8 mouse cellular contexts compared by ENCODE assay signal in genomic region chr3:97158611-97159508, GRCm38 (mm10). TPM values are rescaled to one million over a fixed set of nuclear protein-coding genes. Genes with fewer than 3 reads are reported as not detected.
A peak's percentile ranks its signal among the peaks of the same experiment; 100 is the strongest.
DNase-seq lines count a peak whose midpoint lies in the region; ATAC-seq lines count a peak whose summit lies in the region.

Acp6 (plus strand) TSS chr3:97158777.

- peak; percentile 86 for DNase-seq in adipocyte (ENCODE audit: low spot score)
- DNase-seq in embryo, embryonic 10 days (ENCODE audit: low spot score), result peak; percentile 96
- peak; percentile 90 for DNase-seq in gastrocnemius, postnatal 14 days
- DNase-seq in left cerebral cortex, postnatal 10 days (ENCODE audit: extremely low spot score in 1 of 2, low spot score in 2 of 2), result peak; percentile 88 to 91
- DNase-seq in right cerebral cortex, postnatal 25 days, result peak; percentile 86
- DNase-seq in urinary bladder, postnatal 4 days (ENCODE audit: low spot score in 2 of 2), result peak; percentile 83 to 90

- intact Hi-C loops in gastrocnemius, postnatal 14 days (cut with DNase I; ENCODE audit: low total_unique reads), result no loop called here
- intact Hi-C loops in left cerebral cortex, postnatal 10 days (cut with DNase I), result no loop called here

- peak; percentile 86 for ATAC-seq in inflammation-experienced regulatory T-cells, adult 6 months
- peak; percentile 90 for ATAC-seq in megakaryocyte-erythroid progenitor cell, adult 5-6 weeks (replicated peaks; ENCODE audit: low FRiP score, low TSS enrichment, poor library complexity, severe bottlenecking)

RNA-seq across cellular contexts. Expression of gene Acp6, which starts in this region (rescaled TPM):
- total RNA-seq in gastrocnemius, postnatal 14 days (2021), result 10 to 100 TPM; 16.3 to 16.9 TPM
- polyA plus RNA-seq in inflammation-experienced regulatory T-cells, adult 6 months (2017; shearing (Covaris generic)), result 10 to 100 TPM; 21.5 to 49.1 (median 47.1) TPM
- total RNA-seq in left cerebral cortex, postnatal 10 days (2021), result 10 to 100 TPM; 14.2 to 17.8 TPM
- 52.5 and 68.5 TPM in 2 replicates for total RNA-seq in megakaryocyte-erythroid progenitor cell, adult 5-6 weeks (2014; fragmentation: Nextera tagmentation)
- total RNA-seq in megakaryocyte-erythroid progenitor cell, adult 5-6 weeks (2017), result 26.0 and 39.8 TPM in 2 replicates

Comparison
In these comparisons a context has a peak if more than half of its experiments do, and no peak if none do; other contexts are left out.
1. Peak in every context shown above with its lines: DNase-seq and ATAC-seq.